ENCODE assay signal across 8 mouse cellular contexts in genomic region chr7:78595895-78596294, GRCm38 (mm10).
DNase-seq lines count a peak whose midpoint lies in the region; ATAC-seq and TF ChIP-seq lines count a peak whose summit lies in the region.

No protein-coding gene starts in this region.

- H3K4me3 ChIP-seq in heart, embryonic 16.5 days (ENCODE audit: low read length): no peak overlapping the region
- H3K4me3 ChIP-seq in kidney, postnatal 0 days (replicated peaks; ENCODE audit: low read depth, low read length): no peak overlapping the region
- H3K4me3 ChIP-seq in lung, adult 2 months (replicated peaks; ENCODE audit: extremely low read depth, low read depth, low read length): no peak overlapping the region

- DNase-seq in CD4-positive, CD25-positive, alpha-beta regulatory T cell, adult 2 months (ENCODE audit: low read depth, low spot score): peak; percentile 86
- DNase-seq in adrenal gland, adult 2 months: peak; percentile 74
- peak; percentile 87 for DNase-seq in embryo, embryonic 10.5 days (ENCODE audit: low spot score)
- peak; percentile 88 for DNase-seq in kidney, postnatal 0 days (ENCODE audit: low spot score)
- peak; percentile 40 for DNase-seq in lung, adult 2 months
- DNase-seq in ovary, adult 18-20 months (ENCODE audit: low spot score): peak; percentile 23
- DNase-seq in thymus, postnatal 0 days (ENCODE audit: low spot score): peak; percentile 91

- peak; percentile 90 for TF ChIP-seq CTCF in kidney, postnatal 0 days (IDR thresholded peaks at IDR 0.05; ENCODE audit: low read depth)
- peak; percentile 86 for TF ChIP-seq CTCF in lung, adult 2 months (IDR thresholded peaks at IDR 0.05; ENCODE audit: insufficient read depth, low read length)

- no peak overlapping the region for H3K9ac ChIP-seq in heart, embryonic 16.5 days (ENCODE audit: low read length)
- H3K9ac ChIP-seq in kidney, postnatal 0 days (ENCODE audit: low read depth, low read length): no peak overlapping the region

- H3K4me2 ChIP-seq in heart, embryonic 16.5 days (ENCODE audit: low read depth, low read length): no peak overlapping the region
- H3K4me2 ChIP-seq in kidney, postnatal 0 days (ENCODE audit: low read length): no peak overlapping the region

- peaks cover 24% of the 10 kb centered on the region for H3K27me3 ChIP-seq in heart, embryonic 16.5 days (ENCODE audit: control insufficient read depth, insufficient read depth, low read length)
- H3K27me3 ChIP-seq in kidney, postnatal 0 days (ENCODE audit: insufficient read depth, low read length): no peaks in the 10 kb centered on the region

- no peak for TF ChIP-seq POLR2A in lung, adult 2 months (IDR thresholded peaks at IDR 0.05; ENCODE audit: borderline replicate concordance, extremely low read depth, low read depth, low read length)

- no peaks in the 10 kb centered on the region for H3K4me1 ChIP-seq in heart, embryonic 16.5 days (ENCODE audit: control insufficient read depth, insufficient read depth, low read length)
- H3K4me1 ChIP-seq in kidney, postnatal 0 days (replicated peaks; ENCODE audit: insufficient read depth, low read length): no peaks in the 10 kb centered on the region
- H3K4me1 ChIP-seq in lung, adult 2 months (ENCODE audit: control insufficient read depth, insufficient read depth, low read length): no peaks in the 10 kb centered on the region

- H3K9me3 ChIP-seq in heart, embryonic 16.5 days (replicated peaks; ENCODE audit: control insufficient read depth, low read length): no peaks in the 10 kb centered on the region
- H3K9me3 ChIP-seq in kidney, postnatal 0 days (replicated peaks; ENCODE audit: low read length): no peaks in the 10 kb centered on the region

- WGBS in heart, embryonic 16.5 days: 7% methylated on average over 4 of the region's 4 CpGs
- WGBS in kidney, postnatal 0 days: 5% methylated on average over 4 of the region's 4 CpGs
- 9% methylated on average over 4 of the region's 4 CpGs for WGBS in lung, adult 2 months

- no peaks in the 10 kb centered on the region for H3K36me3 ChIP-seq in heart, embryonic 16.5 days (ENCODE audit: control insufficient read depth, insufficient read depth)
- H3K36me3 ChIP-seq in kidney, postnatal 0 days (ENCODE audit: insufficient read depth, low read length): no peaks in the 10 kb centered on the region

- peak; percentile 21; the same call in 1 of the 2 replicates for ATAC-seq in heart, embryonic 16.5 days (replicated peaks; ENCODE audit: extremely low read depth, insufficient read depth, low FRiP score)
- peak; percentile 63; the same call in 1 of the 2 replicates for ATAC-seq in kidney, postnatal 0 days (replicated peaks; ENCODE audit: low FRiP score, low read depth)

- no peak overlapping the region for H3K27ac ChIP-seq in heart, embryonic 16.5 days (ENCODE audit: low read length)
- no peak overlapping the region for H3K27ac ChIP-seq in kidney, postnatal 0 days

Comparison
In these comparisons a context has a peak if more than half of its experiments do, and no peak if none do; other contexts are left out.
1. DNase-seq: peak in every context shown above with its lines; median percentile 91 in thymus, postnatal 0 days; 88 in kidney, postnatal 0 days; 87 in embryo, embryonic 10.5 days; 86 in CD4-positive, CD25-positive, alpha-beta regulatory T cell, adult 2 months; 74 in adrenal gland, adult 2 months; 40 in lung, adult 2 months; 23 in ovary, adult 18-20 months.